Comparison of ENCODE assay signal across 8 mouse cellular contexts in genomic region chr15:102326022-102326576, GRCm38 (mm10). TPM values are rescaled to one million over a fixed set of nuclear protein-coding genes. Genes with fewer than 3 reads are reported as not detected.
DNase-seq lines count a peak whose midpoint lies in the region; ATAC-seq and TF ChIP-seq lines count a peak whose summit lies in the region.

TSS of gene Pfdn5 (plus strand) at chr15:102326116.

- H3K4me2 ChIP-seq in embryonic facial prominence, embryonic 13.5 days = peak within 1 kb of the TSS; percentile 80
- H3K4me2 ChIP-seq in limb, embryonic 11.5 days (ENCODE audit: low read depth, severe bottlenecking) = peak within 1 kb of the TSS; percentile 90
- peak within 1 kb of the TSS; percentile 76 for H3K4me2 ChIP-seq in midbrain, embryonic 13.5 days (replicated peaks)

- peak; percentile 76 for ATAC-seq in embryonic facial prominence, embryonic 13.5 days (ENCODE audit: insufficient number of reproducible peaks, insufficient read depth, low FRiP score, low TSS enrichment, low read depth)
- peak; percentile 85 for ATAC-seq in limb, embryonic 11.5 days (ENCODE audit: insufficient number of reproducible peaks, low FRiP score, low TSS enrichment, low read depth)
- peak; percentile 95 for ATAC-seq in midbrain, embryonic 13.5 days

- H3K27me3 ChIP-seq in embryonic facial prominence, embryonic 13.5 days = no peaks in the 10 kb centered on the region
- H3K27me3 ChIP-seq in limb, embryonic 11.5 days (ENCODE audit: control insufficient read depth, insufficient read depth, low read length) = no peaks in the 10 kb centered on the region
- no peaks in the 10 kb centered on the region for H3K27me3 ChIP-seq in midbrain, embryonic 13.5 days
- no peaks in the 10 kb centered on the region for H3K27me3 ChIP-seq in small intestine, adult 2 months (ENCODE audit: control insufficient read depth, insufficient read depth, low read length)

- under 1% methylated on average over 40 of the region's 40 CpGs for WGBS in embryonic facial prominence, embryonic 13.5 days
- WGBS in limb, embryonic 11.5 days = under 1% methylated on average over 40 of the region's 40 CpGs
- WGBS in midbrain, embryonic 13.5 days = under 1% methylated on average over 40 of the region's 40 CpGs
- WGBS in small intestine, adult 2 months = under 1% methylated on average over 40 of the region's 40 CpGs

- TF ChIP-seq CTCF in small intestine, adult 2 months (IDR thresholded peaks at IDR 0.05; ENCODE audit: extremely low read depth, insufficient read length, insufficient replicate concordance, low read depth, low read length) = peak; percentile 38; the same call in 1 of the 2 replicates

- peak within 1 kb of the TSS; percentile 84 for H3K9ac ChIP-seq in embryonic facial prominence, embryonic 13.5 days
- H3K9ac ChIP-seq in limb, embryonic 11.5 days (ENCODE audit: low read length) = peak within 1 kb of the TSS; percentile 81
- H3K9ac ChIP-seq in midbrain, embryonic 13.5 days (replicated peaks) = peak within 1 kb of the TSS; percentile 91

- H3K9me3 ChIP-seq in embryonic facial prominence, embryonic 13.5 days = no peaks in the 10 kb centered on the region
- H3K9me3 ChIP-seq in limb, embryonic 11.5 days (ENCODE audit: control insufficient read depth, low read length) = no peaks in the 10 kb centered on the region
- no peaks in the 10 kb centered on the region for H3K9me3 ChIP-seq in midbrain, embryonic 13.5 days

- peaks cover 64% of the 10 kb centered on the region for H3K36me3 ChIP-seq in embryonic facial prominence, embryonic 13.5 days
- peaks cover 24% of the 10 kb centered on the region for H3K36me3 ChIP-seq in limb, embryonic 11.5 days (ENCODE audit: control insufficient read depth, insufficient read depth, low read length)
- peaks cover 55% of the 10 kb centered on the region for H3K36me3 ChIP-seq in midbrain, embryonic 13.5 days
- H3K36me3 ChIP-seq in small intestine, adult 2 months (ENCODE audit: control insufficient read depth, insufficient read depth, low read length) = peaks cover 9% of the 10 kb centered on the region

- peak; percentile 89 for DNase-seq in 3T3-L1 (ENCODE audit: low read depth, low spot score)
- peak; percentile 59 to 75 for DNase-seq in adrenal gland, postnatal 4 days (ENCODE audit: low spot score in 2 of 2)
- peak; percentile 92 for DNase-seq in heart, adult 18-20 months
- DNase-seq in kidney, adult 18-20 months = peak; percentile 89
- peak; percentile 86 for DNase-seq in limb, embryonic 11.5 days (ENCODE audit: low spot score)

- TF ChIP-seq POLR2A in small intestine, adult 2 months (IDR thresholded peaks at IDR 0.05; ENCODE audit: low read depth, low read length) = peak; percentile 37

- peak within 1 kb of the TSS; percentile 85 for H3K4me3 ChIP-seq in embryonic facial prominence, embryonic 13.5 days
- peak within 1 kb of the TSS; percentile 93 for H3K4me3 ChIP-seq in limb, embryonic 11.5 days (ENCODE audit: low read depth, low read length)
- peak within 1 kb of the TSS; percentile 94 for H3K4me3 ChIP-seq in midbrain, embryonic 13.5 days (replicated peaks)
- peak within 1 kb of the TSS; percentile 69 for H3K4me3 ChIP-seq in small intestine, adult 2 months (ENCODE audit: low read depth, low read length)

- H3K4me1 ChIP-seq in embryonic facial prominence, embryonic 13.5 days = peaks cover 12% of the 10 kb centered on the region
- H3K4me1 ChIP-seq in limb, embryonic 11.5 days (ENCODE audit: control insufficient read depth, insufficient read depth, low read length) = peaks cover 6% of the 10 kb centered on the region
- peaks cover 17% of the 10 kb centered on the region for H3K4me1 ChIP-seq in midbrain, embryonic 13.5 days (replicated peaks)
- peaks cover 5% of the 10 kb centered on the region; the same call in 1 of the 2 replicates for H3K4me1 ChIP-seq in small intestine, adult 2 months (ENCODE audit: control insufficient read depth, insufficient read depth, insufficient read length, low read length)

- peak within 1 kb of the TSS; percentile 85 for H3K27ac ChIP-seq in embryonic facial prominence, embryonic 13.5 days
- peak within 1 kb of the TSS; percentile 72 for H3K27ac ChIP-seq in limb, embryonic 11.5 days (replicated peaks; ENCODE audit: low read depth, low read length)
- peak within 1 kb of the TSS; percentile 71 for H3K27ac ChIP-seq in midbrain, embryonic 13.5 days
- peak within 1 kb of the TSS; percentile 62; the same call in 1 of the 2 replicates for H3K27ac ChIP-seq in small intestine, adult 2 months (ENCODE audit: insufficient read depth, low read depth, low read length)

RNA-seq across cellular contexts. Expression of gene Pfdn5, which starts in this region (rescaled TPM):
- 100 to 1,000 TPM; 443 to 452 TPM for total RNA-seq in adrenal gland, postnatal 4 days (2021)
- 458 and 502 TPM in 2 replicates for polyA plus RNA-seq in embryonic facial prominence, embryonic 13.5 days (2015; fragmentation: Nextera tagmentation; extraction: Ambion mirVana)
- 100 to 1,000 TPM; 340 to 348 TPM for total RNA-seq in heart, adult 18-20 months (2021)
- 463 and 490 TPM in 2 replicates for polyA plus RNA-seq in limb, embryonic 11.5 days (2014; fragmentation: Nextera tagmentation; extraction: Ambion mirVana)
- 472 and 474 TPM in 2 replicates for polyA plus RNA-seq in midbrain, embryonic 13.5 days (2015; fragmentation: Nextera tagmentation; extraction: Ambion mirVana)
- polyA plus RNA-seq in small intestine, adult 2 months (2012; rRNA removed) = 41.8 and 47.8 TPM in 2 replicates

Comparison
In these comparisons a context has a peak if more than half of its experiments do, and no peak if none do; other contexts are left out.
1. Peak in every context shown above with its lines: DNase-seq, ATAC-seq, H3K4me3 ChIP-seq and H3K27ac ChIP-seq.